Mouse (Mus musculus) CD4-positive, CD25-positive, alpha-beta regulatory T cell, adult 2 months (primary cell): ENCODE measurements around the gene Cyp4a30b.
"Not testable (repeated sequence)": the region's sequence is repeated elsewhere in the genome, so short reads cannot be mapped to it uniquely, and the experiment has no call there.

Experiments
- DNase-seq: peaks from one replicate; pipeline ENCODE4 v3.0.0-alpha.2; 2012; ENCODE audit warnings: low read depth, low spot score

Gene Cyp4a30b

DNA sequence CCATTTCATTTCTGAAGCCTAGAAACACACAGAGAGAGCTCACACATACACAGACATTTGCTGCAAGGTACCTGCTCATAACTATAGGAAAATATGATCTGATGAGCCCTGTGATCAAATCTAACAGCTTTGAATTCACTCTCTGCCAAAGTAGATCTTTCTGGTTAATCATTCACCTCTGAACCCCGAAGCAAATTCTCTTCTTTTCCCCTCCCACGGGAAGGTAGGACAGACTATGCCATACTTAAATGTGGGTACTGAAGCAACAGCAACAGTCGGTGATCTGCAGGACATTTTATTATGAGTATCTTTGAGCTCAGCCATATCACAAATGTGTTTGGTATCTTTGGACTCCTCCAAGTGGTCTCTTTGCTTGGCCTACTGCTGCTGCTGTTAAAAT, at the start of gene Cyp4a30b:
TSS of gene Cyp4a30b (plus strand) at position 301 of the 400 bp plus-strand sequence.
- DNase-seq, result no peak

- not testable (repeated sequence) for DNase-seq
Observed at GRCm38 (mm10) chr4:115411324-115411723, 41.1 kb upstream of the Cyp4a30b start, which contains the start of gene Cyp4a12b. TSS of gene Cyp4a12b (plus strand) at chr4:115411624.

- no peak for DNase-seq
Observed at GRCm38 (mm10) chr4:115450577-115451137, 1.7 kb upstream of the Cyp4a30b start.

GRCm38 (mm10) chr4:115473585-115473984, 21.2 kb downstream of the Cyp4a30b start:
- not testable (repeated sequence) for DNase-seq

GRCm38 (mm10) chr4:115476051-115476450, 23.6 kb downstream of the Cyp4a30b start:
- DNase-seq, result not testable (repeated sequence)

DNA sequence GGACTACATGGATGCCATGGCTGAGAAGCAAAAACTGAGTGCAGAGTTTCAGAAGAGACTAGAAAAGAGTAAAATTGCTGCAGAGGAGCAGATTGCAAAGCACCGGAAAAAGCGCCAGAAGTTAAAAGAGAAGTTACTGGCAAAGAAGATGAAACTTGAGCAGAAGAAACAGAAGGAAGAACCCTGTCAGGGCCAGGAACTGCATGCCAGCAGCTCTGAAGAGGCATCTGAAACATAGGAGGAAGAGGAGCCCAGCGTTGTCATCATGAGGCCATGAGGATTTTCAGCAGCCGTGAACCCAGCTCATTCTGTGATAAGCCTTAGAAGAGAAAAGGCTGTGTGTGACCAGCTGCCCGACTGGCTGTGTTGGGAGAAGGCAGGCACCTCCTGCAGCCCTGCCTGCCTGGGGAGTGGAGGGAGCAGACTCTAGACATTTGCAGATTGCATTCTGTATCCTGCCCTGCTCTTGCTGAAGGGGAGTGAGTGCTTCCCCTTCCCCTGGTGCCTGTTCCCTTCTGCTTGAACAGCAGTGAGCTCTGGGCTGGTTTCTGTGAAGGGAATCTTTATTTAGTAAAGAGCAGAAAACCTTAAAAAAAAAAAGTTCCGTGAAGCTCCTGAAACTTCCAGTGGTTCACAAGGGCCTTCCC, 28.7 kb downstream of the Cyp4a30b start:
- DNase-seq, result no peak

- no peak for DNase-seq
Observed at GRCm38 (mm10) chr4:115496001-115496400, 43.6 kb downstream of the Cyp4a30b start, which contains the start of gene Cyp4a14. TSS of gene Cyp4a14 (minus strand) at chr4:115496142.

DNA sequence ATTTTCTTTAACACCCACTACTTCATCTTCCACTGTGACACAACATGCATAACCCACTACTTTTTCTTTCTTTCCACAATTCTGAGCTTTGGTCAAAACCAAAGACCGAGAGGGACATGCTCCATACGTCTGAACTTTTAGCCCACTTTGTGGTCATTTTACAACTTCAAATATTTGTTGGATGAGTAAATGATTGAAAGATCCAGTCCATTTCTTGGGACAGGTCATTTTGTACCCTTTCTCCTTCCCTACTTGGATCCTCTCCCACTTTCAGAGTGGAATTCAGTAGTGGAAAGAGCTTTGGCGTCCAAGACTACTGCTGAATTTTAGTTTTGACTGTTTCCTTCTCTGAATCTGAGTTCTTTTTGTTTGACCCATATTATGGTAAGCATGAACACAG, 45.1 kb downstream of the Cyp4a30b start:
- DNase-seq, result no peak

DNA sequence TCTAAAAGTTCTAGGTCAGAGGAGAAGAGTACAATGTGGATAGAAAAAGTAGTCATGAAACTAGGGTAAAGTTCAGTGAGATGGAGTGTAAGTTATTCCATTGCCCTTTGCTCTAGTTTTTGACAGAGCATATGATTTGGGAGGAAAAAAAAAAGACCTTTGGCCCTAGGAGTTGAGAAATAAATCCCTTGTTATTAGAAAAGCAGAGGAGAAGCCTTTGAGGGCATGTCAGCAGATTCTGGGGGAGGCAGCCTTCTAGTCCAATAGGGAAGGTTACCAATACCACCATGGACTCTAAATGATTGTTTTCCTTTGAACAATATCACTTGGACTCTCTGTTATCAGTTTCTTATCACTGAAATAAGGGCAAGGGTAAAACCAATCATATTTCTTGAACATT, 61.6 kb downstream of the Cyp4a30b start:
- not testable (repeated sequence) for DNase-seq

GRCm38 (mm10) chr4:115518000-115518399, 65.6 kb downstream of the Cyp4a30b start, which contains the start of gene Cyp4a10:
TSS of gene Cyp4a10 (plus strand) at chr4:115518264.
- DNase-seq, result not testable (repeated sequence)

- no peak for DNase-seq
Observed at GRCm38 (mm10) chr4:115519444-115519843, 67.0 kb downstream of the Cyp4a30b start.
